Mouse (Mus musculus) embryonic facial prominence, embryonic 15.5 days (tissue): ENCODE measurements around the gene Prr15l. TPM values are rescaled to one million over a fixed set of nuclear protein-coding genes. Genes with fewer than 3 reads are reported as not detected.

ENCODE experiments used
- ATAC-seq: fragments of 200-750 bp; cut with Nextera tagmentation; 2 replicates; pipeline ENCODE4 v1.8.0; 2017; ENCODE audit warnings: low read depth, moderate TSS enrichment; ENCODE audit not compliant: insufficient number of reproducible peaks, low FRiP score, low TSS enrichment
- H3K27ac ChIP-seq: fragments of 300-500 bp; sonication (generic); replicated peaks from 2 replicates; pipeline ENCODE4 v1.5.1; 2015; ENCODE audit warnings: mild to moderate bottlenecking, inconsistent platforms
- H3K27me3 ChIP-seq: fragments of 300-500 bp; sonication (generic); 2 replicates; pipeline ENCODE4 v1.6.1; 2015; ENCODE audit warnings: inconsistent platforms
- H3K36me3 ChIP-seq: fragments of 300-500 bp; sonication (generic); 2 replicates; pipeline ENCODE4 v1.6.1; 2015; ENCODE audit warnings: mild to moderate bottlenecking, inconsistent platforms
- H3K4me1 ChIP-seq: fragments of 300-500 bp; sonication (generic); 2 replicates; pipeline ENCODE4 v1.6.1; 2015; ENCODE audit warnings: inconsistent platforms
- H3K4me2 ChIP-seq: fragments of 300-500 bp; sonication (generic); replicated peaks from 2 replicates; pipeline ENCODE4 v1.6.1; 2015; ENCODE audit warnings: mild to moderate bottlenecking, inconsistent platforms
- H3K4me3 ChIP-seq: fragments of 300-500 bp; sonication (generic); replicated peaks from 2 replicates; pipeline ENCODE4 v1.5.1; 2015; ENCODE audit warnings: mild to moderate bottlenecking, inconsistent platforms
- H3K9ac ChIP-seq: fragments of 300-500 bp; sonication (generic); 2 replicates; pipeline ENCODE4 v1.6.1; 2015; ENCODE audit warnings: inconsistent platforms
- H3K9me3 ChIP-seq: fragments of 300-500 bp; sonication (generic); replicated peaks from 2 replicates; pipeline ENCODE4 v1.6.1; 2016; ENCODE audit warnings: inconsistent platforms
- WGBS: fragments of 180-500 bp; shearing (Covaris S2); methylation state at CpG from one replicate; pipeline ENCODE4 v1.1.7; 2015; 5-methylcytosine and 5-hydroxymethylcytosine counted together
- polyA plus RNA-seq: library from polyadenylated mRNA; unstranded; fragments of >200 nt; fragmentation: Nextera tagmentation; extraction: Ambion mirVana; gene quantifications from 2 replicates; pipeline ENCODE4 v1.2.1, GENCODE M21; 2015

Prr15l gene
- polyA plus RNA-seq, 1 experiment from 2014 or later, result 6.1 TPM

- Histone ChIP-seq H3K4me1 (peaks cover 33% of the 10 kb centered on the region), H3K4me3 (no peak overlapping the region), H3K36me3 (no peaks in the 10 kb centered on the region), H3K27me3 (0 out of 2 replicates have a peak, but pooled peaks cover 7% of the 10 kb centered on the region), H3K4me2 (no peak overlapping the region), H3K9ac (no peak overlapping the region), H3K9me3 (no peaks in the 10 kb centered on the region), H3K27ac (no peak overlapping the region)
- ATAC-seq, result no peak
- 78% methylated on average over 7 of the region's 7 CpGs for WGBS
These were observed 51.4 kb downstream of the Prr15l start for GRCm38 (mm10) chr11:96979329-96979728.

- peaks cover 10% of the 10 kb centered on the region for H3K27me3 ChIP-seq
- peak overlapping the region; percentile 61; the same call in 1 of the 2 replicates for H3K27ac ChIP-seq
- no peak overlapping the region for H3K4me3 ChIP-seq
- no peak overlapping the region for H3K4me2 ChIP-seq
- WGBS, result 62% methylated on average over 5 of the region's 5 CpGs
- no peaks in the 10 kb centered on the region for H3K9me3 ChIP-seq
- no peak overlapping the region for H3K9ac ChIP-seq
- no peaks in the 10 kb centered on the region for H3K36me3 ChIP-seq
- no peak for ATAC-seq
- peaks cover 31% of the 10 kb centered on the region for H3K4me1 ChIP-seq
These were observed 52.1 kb downstream of the Prr15l start for GRCm38 (mm10) chr11:96980021-96980420.

DNA sequence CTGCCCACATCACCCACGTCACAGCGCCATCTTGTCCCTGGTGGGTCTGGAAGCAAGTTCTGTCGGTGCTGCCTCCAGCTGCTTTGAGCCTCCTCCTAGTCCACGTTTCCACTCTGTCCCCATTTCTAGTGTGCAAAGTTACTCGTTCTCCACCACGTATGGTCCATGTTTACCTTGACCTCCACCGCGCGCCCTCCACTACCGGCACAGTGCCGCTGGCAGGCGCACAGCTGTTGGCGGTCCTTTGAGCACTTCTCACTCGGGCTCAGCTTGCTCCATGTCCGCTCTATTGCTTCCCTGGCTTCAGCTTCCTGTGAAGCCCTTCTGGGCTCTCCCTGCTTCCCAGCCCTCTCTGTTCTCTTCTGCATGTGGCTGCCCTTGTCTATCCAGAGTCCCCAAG is 53.6 kb downstream of the Prr15l start:
- WGBS, result 74% methylated on average over 15 of the region's 15 CpGs
- H3K27ac ChIP-seq, result no peak overlapping the region
- H3K36me3 ChIP-seq, result no peaks in the 10 kb centered on the region
- H3K9me3 ChIP-seq, result no peaks in the 10 kb centered on the region
- no peak overlapping the region for H3K4me3 ChIP-seq
- H3K4me1 ChIP-seq, result peaks cover 16% of the 10 kb centered on the region
- ATAC-seq, result no peak
- H3K4me2 ChIP-seq, result no peak overlapping the region
- H3K27me3 ChIP-seq, result peaks cover 16% of the 10 kb centered on the region
- H3K9ac ChIP-seq, result no peak overlapping the region

DNA sequence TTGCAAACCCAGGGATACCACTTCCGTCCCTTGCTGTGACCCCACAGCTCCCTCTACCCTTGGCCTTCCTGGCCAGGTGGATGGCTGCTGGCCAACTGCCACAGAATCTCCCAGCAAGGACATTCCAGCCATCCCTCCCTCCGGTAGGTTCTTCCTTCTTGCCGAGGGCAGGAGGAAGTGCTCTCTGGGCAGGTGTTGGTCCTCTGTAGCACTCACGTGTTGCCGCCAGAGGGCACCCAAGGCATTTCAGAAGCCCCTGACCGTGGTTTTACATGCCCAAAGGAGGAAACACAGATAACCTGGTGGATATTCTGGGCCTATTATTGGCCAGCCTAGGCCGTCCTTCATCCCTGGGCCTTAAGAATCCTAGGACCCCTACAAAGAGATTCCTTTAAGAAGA is 54.5 kb downstream of the Prr15l start:
- WGBS, result 3% methylated on average over 7 of the region's 7 CpGs
- Histone ChIP-seq H3K27ac (no peak overlapping the region), H3K4me2 (0 out of 2 replicates have a peak overlapping the region, but pooled peaks have one; percentile 15), H3K27me3 (peaks cover 16% of the 10 kb centered on the region), H3K4me1 (peaks cover 14% of the 10 kb centered on the region), H3K4me3 (no peak overlapping the region), H3K9me3 (no peaks in the 10 kb centered on the region), H3K9ac (no peak overlapping the region), H3K36me3 (no peaks in the 10 kb centered on the region)
- no peak for ATAC-seq

- Histone ChIP-seq H3K4me1 (peaks cover 18% of the 10 kb centered on the region), H3K9me3 (no peaks in the 10 kb centered on the region), H3K9ac (no peak within 1 kb of the TSS), H3K27me3 (peaks cover 19% of the 10 kb centered on the region), H3K4me2 (0 out of 2 replicates have a peak within 1 kb of the TSS, but pooled peaks have one; percentile 15), H3K36me3 (no peaks in the 10 kb centered on the region), H3K4me3 (no peak within 1 kb of the TSS), H3K27ac (no peak within 1 kb of the TSS)
- WGBS, result 76% methylated on average over 7 of the region's 7 CpGs
- no peak for ATAC-seq
These were observed 55.0 kb downstream of the Prr15l start, which contains the start of gene Sp2 for GRCm38 (mm10) chr11:96982859-96983258. Gene Sp2 (minus strand): TSS chr11:96982959.

GRCm38 (mm10) chr11:96984903-96985302 is 57.0 kb downstream of the Prr15l start:
- Histone ChIP-seq H3K9ac (no peak overlapping the region), H3K27ac (no peak overlapping the region), H3K4me3 (no peak overlapping the region), H3K4me1 (peaks cover 20% of the 10 kb centered on the region), H3K4me2 (no peak overlapping the region), H3K27me3 (peaks cover 22% of the 10 kb centered on the region), H3K9me3 (no peaks in the 10 kb centered on the region), H3K36me3 (no peaks in the 10 kb centered on the region)
- no peak for ATAC-seq
- WGBS, result 12% methylated on average over 4 of the region's 4 CpGs

DNA sequence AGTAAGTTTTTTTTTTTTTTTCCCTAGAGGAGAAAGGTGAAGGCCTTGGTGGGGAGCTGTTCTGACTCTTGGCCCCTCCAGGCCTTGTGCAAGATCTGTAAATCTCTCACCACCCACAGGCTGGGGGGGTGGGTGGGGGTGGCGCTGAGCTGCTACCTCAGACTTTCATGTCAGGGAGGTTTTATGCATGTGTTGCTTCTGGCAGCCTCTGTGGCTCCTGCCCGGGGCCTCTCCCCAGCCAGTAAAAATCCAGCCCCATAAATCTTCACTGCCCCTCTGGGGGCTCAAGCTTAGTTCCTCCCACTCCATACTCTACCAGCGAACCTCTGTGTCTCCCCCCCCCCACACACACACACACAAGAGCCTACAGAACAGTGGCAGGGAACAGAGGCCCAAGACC is 58.6 kb downstream of the Prr15l start:
- 47% methylated on average over 3 of the region's 3 CpGs for WGBS

More for the DNA sequence above, 58.6 kb downstream of the Prr15l start:
- Histone ChIP-seq H3K36me3 (no peaks in the 10 kb centered on the region), H3K4me3 (no peak overlapping the region), H3K27ac (no peak overlapping the region), H3K9ac (no peak overlapping the region), H3K27me3 (peaks cover 22% of the 10 kb centered on the region), H3K9me3 (no peaks in the 10 kb centered on the region), H3K4me1 (peaks cover 20% of the 10 kb centered on the region), H3K4me2 (no peak overlapping the region)
- no peak for ATAC-seq

Other genes with a start within 250 kb of the Prr15l start
- 22.4 and 23.8 TPM in 2 replicates for gene Snx11, start 150.5 kb upstream of the Prr15l start, polyA plus RNA-seq
- 93.4 and 102 TPM in 2 replicates for gene Cbx1, start 139.0 kb upstream of the Prr15l start, polyA plus RNA-seq
- gene Nfe2l1, start 98.1 kb upstream of the Prr15l start, polyA plus RNA-seq, result 71.7 and 76.0 TPM in 2 replicates
- gene Copz2, start 78.2 kb upstream of the Prr15l start, polyA plus RNA-seq, result 191 and 194 TPM in 2 replicates
- 77.7 and 82.3 TPM in 2 replicates for gene Cdk5rap3, start 11.6 kb upstream of the Prr15l start, polyA plus RNA-seq
- 28.2 and 30.5 TPM in 2 replicates for gene Pnpo, start 15.9 kb downstream of the Prr15l start, polyA plus RNA-seq
- gene Sp2, start 54.9 kb downstream of the Prr15l start, polyA plus RNA-seq, result 16.8 and 17.9 TPM in 2 replicates
- 18.5 and 26.7 TPM in 2 replicates for gene Sp6, start 85.3 kb downstream of the Prr15l start, polyA plus RNA-seq
- gene Scrn2, start 101.8 kb downstream of the Prr15l start, polyA plus RNA-seq, result 22.5 and 23.9 TPM in 2 replicates
- 9.5 and 21.4 TPM in 2 replicates for gene Lrrc46, start 113.3 kb downstream of the Prr15l start, polyA plus RNA-seq
- 77.9 and 80.4 TPM in 2 replicates for gene Mrpl10, start 113.5 kb downstream of the Prr15l start, polyA plus RNA-seq
- 10.4 and 10.8 TPM in 2 replicates for gene Osbpl7, start 122.5 kb downstream of the Prr15l start, polyA plus RNA-seq
- gene Tbx21, start 187.2 kb downstream of the Prr15l start, polyA plus RNA-seq, result 0.07 and 0.15 TPM in 2 replicates
- gene Tbkbp1, start 223.4 kb downstream of the Prr15l start, polyA plus RNA-seq, result 8.9 and 9.5 TPM in 2 replicates